In genomic region chr6:54485000-54485399, GRCm38 (mm10) we compare ENCODE assay signal across 10 mouse cellular contexts. TPM values are rescaled to one million over a fixed set of nuclear protein-coding genes. Genes with fewer than 3 reads are reported as not detected.
A peak's percentile ranks its signal among the peaks of the same experiment; 100 is the strongest.
DNase-seq lines count a peak whose midpoint lies in the region; ATAC-seq and TF ChIP-seq lines count a peak whose summit lies in the region.
"Had no signal": no experiment of that assay in that cellular context is flagged by ENCODE, and none has a peak within 500 bp of the region (broad histone marks: within the 10 kb centered on the region; RNA-seq: fewer than 3 reads in every experiment).

No protein-coding gene starts in this region.

- no peaks in the 10 kb centered on the region for H3K36me3 ChIP-seq in kidney, adult 2 months (ENCODE audit: control insufficient read depth, insufficient read depth, low read length)
- no peaks in the 10 kb centered on the region for H3K36me3 ChIP-seq in hindbrain, embryonic 10.5 days
- H3K36me3 ChIP-seq in midbrain, embryonic 13.5 days, result 0 out of 2 replicates have a peak, but pooled peaks cover 3% of the 10 kb centered on the region

- 0 out of 2 replicates have a peak overlapping the region, but pooled peaks have one; percentile 54 for H3K9ac ChIP-seq in midbrain, embryonic 13.5 days (replicated peaks)

- no peak overlapping the region for H3K4me3 ChIP-seq in kidney, adult 2 months (ENCODE audit: insufficient read depth, low read depth, low read length)
- peak overlapping the region; percentile 54 for H3K4me3 ChIP-seq in hindbrain, embryonic 10.5 days
- peak overlapping the region; percentile 28 for H3K4me3 ChIP-seq in midbrain, embryonic 13.5 days (replicated peaks)
- H3K4me3 ChIP-seq in lung, adult 2 months (replicated peaks; ENCODE audit: extremely low read depth, low read depth, low read length), result no peak overlapping the region

- no peaks in the 10 kb centered on the region for H3K27me3 ChIP-seq in kidney, adult 2 months (replicated peaks; ENCODE audit: control insufficient read depth, insufficient read depth, low read length)
- peaks cover 37% of the 10 kb centered on the region for H3K27me3 ChIP-seq in hindbrain, embryonic 10.5 days (ENCODE audit: insufficient read depth, poor library complexity, severe bottlenecking)
- peaks cover 5% of the 10 kb centered on the region; the same call in 1 of the 2 replicates for H3K27me3 ChIP-seq in midbrain, embryonic 13.5 days

- TF ChIP-seq POLR2A in kidney, adult 2 months (IDR thresholded peaks at IDR 0.05; ENCODE audit: low read depth, low read length), result no peak
- no peak for TF ChIP-seq POLR2A in brain, embryonic 14.5 days (IDR thresholded peaks at IDR 0.05; ENCODE audit: borderline replicate concordance, extremely low read depth, insufficient read depth, insufficient read length, poor library complexity, severe bottlenecking)
- TF ChIP-seq POLR2A in lung, adult 2 months (IDR thresholded peaks at IDR 0.05; ENCODE audit: borderline replicate concordance, extremely low read depth, low read depth, low read length), result no peak

- ATAC-seq in midbrain, embryonic 13.5 days, result peak; percentile 61

- H3K27ac ChIP-seq in kidney, adult 2 months (ENCODE audit: insufficient read depth, low read depth, low read length), result no peak overlapping the region
- peak overlapping the region; percentile 76 for H3K27ac ChIP-seq in hindbrain, embryonic 10.5 days
- H3K27ac ChIP-seq in midbrain, embryonic 13.5 days, result no peak overlapping the region

- peak; percentile 12 for DNase-seq in kidney, postnatal 14 days
- no peak for DNase-seq in kidney, adult 2 months
- DNase-seq in brain, embryonic 14.5 days (ENCODE audit: low read depth), result peak; percentile 40
- DNase-seq in hindbrain, embryonic 10.5 days (ENCODE audit: low spot score), result peak; percentile 24
- DNase-seq in frontal cortex, postnatal 25 days (ENCODE audit: low spot score in 2 of 2), result no peak
- DNase-seq in lung, adult 2 months, result no peak
- DNase-seq in layer of hippocampus, postnatal 14 days (ENCODE audit: low spot score in 2 of 2), result no peak
- DNase-seq: cerebellum, adult 9-10 months had no signal

- peak overlapping the region; percentile 58 for H3K4me2 ChIP-seq in midbrain, embryonic 13.5 days (replicated peaks)

- 44% methylated on average over 12 of the region's 12 CpGs for WGBS in kidney, adult 2 months
- 12% methylated on average over 12 of the region's 12 CpGs for WGBS in hindbrain, embryonic 10.5 days
- 16% methylated on average over 11 of the region's 12 CpGs for WGBS in midbrain, embryonic 13.5 days
- WGBS in lung, adult 2 months, result 54% methylated on average over 11 of the region's 12 CpGs

- H3K4me1 ChIP-seq in kidney, adult 2 months (ENCODE audit: control insufficient read depth, insufficient read depth, low read length), result no peaks in the 10 kb centered on the region
- peaks cover 18% of the 10 kb centered on the region for H3K4me1 ChIP-seq in hindbrain, embryonic 10.5 days (replicated peaks)
- H3K4me1 ChIP-seq in midbrain, embryonic 13.5 days (replicated peaks), result peaks cover 13% of the 10 kb centered on the region
- H3K4me1 ChIP-seq in lung, adult 2 months (ENCODE audit: control insufficient read depth, insufficient read depth, low read length), result no peaks in the 10 kb centered on the region

- no peak for TF ChIP-seq CTCF in kidney, adult 2 months (conservative IDR thresholded peaks at IDR 0.05; ENCODE audit: insufficient read depth, insufficient read length, low read depth, low read length)
- TF ChIP-seq CTCF in brain, embryonic 14.5 days (IDR thresholded peaks at IDR 0.05; ENCODE audit: borderline replicate concordance, extremely low read depth, insufficient read depth, insufficient read length), result no peak
- TF ChIP-seq CTCF in lung, adult 2 months (IDR thresholded peaks at IDR 0.05; ENCODE audit: insufficient read depth, low read length), result no peak

- no peaks in the 10 kb centered on the region for H3K9me3 ChIP-seq in hindbrain, embryonic 10.5 days
- H3K9me3 ChIP-seq in midbrain, embryonic 13.5 days, result no peaks in the 10 kb centered on the region

RNA-seq across cellular contexts. Expression of gene Wipf3, which starts 55.6 kb away (rescaled TPM):
- 1.5 and 1.9 TPM in 2 replicates for polyA plus RNA-seq in kidney, adult 2 months (2012; rRNA removed)
- 6.6 and 11.1 TPM in 2 replicates for polyA plus RNA-seq in brain, embryonic 14.5 days (2012; rRNA removed)
- 0.77 and 1.2 TPM in 2 replicates for polyA plus RNA-seq in hindbrain, embryonic 10.5 days (2016; fragmentation: Nextera tagmentation; extraction: Ambion mirVana)
- 2.8 and 3.0 TPM in 2 replicates for polyA plus RNA-seq in midbrain, embryonic 13.5 days (2015; fragmentation: Nextera tagmentation; extraction: Ambion mirVana)
- polyA plus RNA-seq in lung, adult 2 months (2012; rRNA removed), result 4.6 and 5.0 TPM in 2 replicates
- 100 to 1,000 TPM; 281 to 284 TPM for total RNA-seq in layer of hippocampus, postnatal 14 days (2021)
- total RNA-seq: neutrophil, adult 5-6 weeks had no signal

Comparison
In these comparisons a context has a peak if more than half of its experiments do, and no peak if none do; other contexts are left out.
1. DNase-seq: peak in kidney, postnatal 14 days (single experiment), brain, embryonic 14.5 days (single experiment) and hindbrain, embryonic 10.5 days (single experiment); none in kidney, adult 2 months (single experiment), frontal cortex, postnatal 25 days (0 of 2), lung, adult 2 months (single experiment) and layer of hippocampus, postnatal 14 days (0 of 2).
2. H3K4me3 ChIP-seq: peak in hindbrain, embryonic 10.5 days (single experiment) and midbrain, embryonic 13.5 days (single experiment); none in kidney, adult 2 months (single experiment) and lung, adult 2 months (single experiment).